Mouse (Mus musculus) kidney, embryonic 15.5 days (tissue): ENCODE data around the gene Ddx43. TPM values are rescaled to one million over a fixed set of nuclear protein-coding genes. Genes with fewer than 3 reads are reported as not detected.
"Not testable (repeated sequence)": the region's sequence is repeated elsewhere in the genome, so short reads cannot be mapped to it uniquely, and the experiment has no call there.

Experiments
- ATAC-seq: fragments of 200-750 bp; cut with Nextera tagmentation; replicated peaks from 2 replicates; pipeline ENCODE4 v1.8.0; 2017; ENCODE audit warnings: moderate TSS enrichment; ENCODE audit not compliant: low FRiP score
- H3K27ac ChIP-seq: fragments of 300-500 bp; sonication (generic); 2 replicates; pipeline ENCODE4 v1.5.1; 2015; ENCODE audit warnings: mild to moderate bottlenecking, inconsistent platforms
- H3K27me3 ChIP-seq: fragments of 300-500 bp; sonication (generic); 2 replicates; pipeline ENCODE4 v1.6.1; 2015; ENCODE audit warnings: inconsistent platforms
- H3K36me3 ChIP-seq: fragments of 300-500 bp; sonication (generic); 2 replicates; pipeline ENCODE4 v1.6.1; 2015; ENCODE audit warnings: inconsistent platforms
- H3K4me1 ChIP-seq: fragments of 300-500 bp; sonication (generic); 2 replicates; pipeline ENCODE4 v1.6.1; 2015; ENCODE audit warnings: inconsistent platforms
- H3K4me2 ChIP-seq: fragments of 300-500 bp; sonication (generic); 2 replicates; pipeline ENCODE4 v1.6.1; 2015; ENCODE audit warnings: moderate library complexity, mild to moderate bottlenecking, inconsistent platforms
- H3K4me3 ChIP-seq: fragments of 300-500 bp; sonication (generic); replicated peaks from 2 replicates; pipeline ENCODE4 v1.5.1; 2015; ENCODE audit warnings: mild to moderate bottlenecking, inconsistent platforms
- H3K9ac ChIP-seq: fragments of 300-500 bp; sonication (generic); 2 replicates; pipeline ENCODE4 v1.6.1; 2015; ENCODE audit warnings: mild to moderate bottlenecking, inconsistent platforms
- H3K9me3 ChIP-seq: fragments of 300-500 bp; sonication (generic); replicated peaks from 2 replicates; pipeline ENCODE4 v1.6.1; 2016; ENCODE audit warnings: inconsistent platforms
- WGBS: fragments of 180-500 bp; shearing (Covaris S2); methylation state at CpG from one replicate; pipeline ENCODE4 v1.1.7; 2015; ENCODE audit warnings: mixed read lengths; 5-methylcytosine and 5-hydroxymethylcytosine counted together
- polyA plus RNA-seq: library from polyadenylated mRNA; unstranded; fragments of >200 nt; fragmentation: Nextera tagmentation; extraction: Ambion mirVana; gene quantifications from 2 replicates; pipeline ENCODE4 v1.2.1, GENCODE M21; 2015

The Ddx43 gene
- polyA plus RNA-seq, result 0.22 and 0.31 TPM in 2 replicates

DNA sequence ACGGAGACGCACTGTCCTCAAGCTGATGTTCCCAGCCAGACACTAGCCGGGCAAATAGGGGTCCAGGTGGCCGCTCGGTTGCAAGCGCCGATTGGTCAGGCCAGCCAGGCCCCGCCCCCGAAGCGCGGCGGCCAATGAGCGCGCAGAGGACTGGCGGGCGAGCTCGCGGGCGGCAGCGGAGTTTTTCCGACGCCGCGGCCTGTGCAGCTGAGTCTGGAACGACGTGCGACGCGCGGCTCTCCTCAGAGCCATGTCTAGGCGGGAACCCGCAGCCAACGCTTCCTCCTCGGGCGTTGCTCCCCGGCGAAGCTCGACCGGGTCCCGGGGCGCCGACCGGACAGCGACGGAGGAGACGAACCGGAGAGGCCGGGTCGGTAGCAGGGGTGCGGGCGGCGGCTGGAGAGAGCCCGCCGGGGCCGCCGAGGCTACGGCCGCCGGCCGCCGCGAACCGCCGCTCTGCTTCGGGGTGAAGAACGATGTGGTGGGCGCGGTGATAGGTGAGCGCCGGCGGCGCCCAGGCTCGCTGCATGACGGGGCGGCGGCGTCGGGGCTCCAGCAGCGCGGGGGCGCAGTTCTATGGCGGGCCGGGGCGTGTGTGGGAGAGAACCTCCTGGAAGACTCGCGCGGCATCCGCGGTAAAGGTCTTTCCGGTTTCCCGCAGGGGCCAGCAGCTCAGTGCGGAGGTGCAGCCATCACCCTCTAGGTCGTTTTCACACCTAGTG lies at the start of gene Ddx43:
Gene Ddx43 (plus strand): TSS at position 148 of the 722 bp plus-strand sequence.
- H3K27ac ChIP-seq, result no peak within 1 kb of the TSS
- ATAC-seq, result peak; percentile 94
- WGBS, result 1% methylated on average over 77 of the region's 93 CpGs
- H3K4me2 ChIP-seq, result peak within 1 kb of the TSS; percentile 82
- H3K9me3 ChIP-seq, result no peaks in the 10 kb centered on the region
- H3K9ac ChIP-seq, result peak within 1 kb of the TSS; percentile 36; the same call in 1 of the 2 replicates
- H3K36me3 ChIP-seq, result no peaks in the 10 kb centered on the region
- peaks cover 69% of the 10 kb centered on the region for H3K27me3 ChIP-seq
- H3K4me3 ChIP-seq, result peak within 1 kb of the TSS; percentile 47
- peaks cover 12% of the 10 kb centered on the region for H3K4me1 ChIP-seq

DNA sequence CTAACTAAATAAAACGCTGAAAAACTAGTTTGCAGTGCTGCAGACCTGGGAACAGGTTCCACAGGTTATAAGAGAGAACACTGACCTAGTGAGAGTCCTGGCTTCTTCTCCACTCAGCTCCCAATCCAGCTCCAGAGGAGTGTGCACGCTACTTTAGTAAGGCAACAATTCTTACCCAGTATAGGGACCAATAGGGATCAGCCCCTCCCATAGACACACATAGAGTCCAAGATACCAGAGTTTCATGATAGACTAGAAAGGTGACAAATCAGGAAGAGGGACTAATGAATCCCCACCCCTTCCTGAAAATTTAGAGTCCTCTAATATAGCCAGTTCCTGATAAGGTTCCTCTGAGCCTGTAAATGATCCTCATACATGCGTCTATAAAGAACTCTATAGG lies 48.6 kb upstream of the Ddx43 start:
- WGBS, result 60% methylated on average over 3 of the region's 3 CpGs
- no peaks in the 10 kb centered on the region for H3K9me3 ChIP-seq
- no peaks in the 10 kb centered on the region for H3K27me3 ChIP-seq
- H3K4me2 ChIP-seq, result no peak overlapping the region
- H3K27ac ChIP-seq, result no peak overlapping the region
- no peaks in the 10 kb centered on the region for H3K4me1 ChIP-seq
- H3K36me3 ChIP-seq, result no peaks in the 10 kb centered on the region
- no peak overlapping the region for H3K4me3 ChIP-seq
- no peak for ATAC-seq
- no peak overlapping the region for H3K9ac ChIP-seq

- H3K36me3 ChIP-seq, H3K9ac ChIP-seq, H3K9me3 ChIP-seq, H3K4me2 ChIP-seq, H3K27me3 ChIP-seq, H3K4me1 ChIP-seq, H3K4me3 ChIP-seq: not testable (repeated sequence)
- ATAC-seq, result peak; percentile 58
- peak overlapping the region; percentile 67 for H3K27ac ChIP-seq
- WGBS, result 65% methylated on average over 6 of the region's 6 CpGs
These were observed 47.2 kb upstream of the Ddx43 start for GRCm38 (mm10) chr9:78348206-78349004.

DNA sequence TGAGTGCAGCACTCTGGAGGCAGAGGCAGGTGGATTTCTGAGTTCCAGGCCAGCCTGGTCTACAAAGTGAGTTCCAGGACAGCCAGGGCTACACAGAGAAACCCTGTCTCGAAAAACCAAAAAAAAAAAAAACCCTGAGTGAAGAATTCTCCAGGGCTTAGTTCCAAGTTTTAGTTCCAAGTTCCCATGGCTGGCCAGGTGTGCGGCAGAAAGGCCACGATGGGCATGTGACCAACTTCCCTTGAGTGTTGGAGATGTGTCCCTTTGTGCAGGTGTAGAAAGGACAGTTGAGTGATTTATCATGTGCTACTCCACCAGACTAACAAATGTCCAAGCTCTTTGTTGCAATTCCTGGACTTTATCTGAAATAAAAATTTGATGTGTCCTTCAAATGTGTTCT lies 46.4 kb upstream of the Ddx43 start:
- H3K9ac ChIP-seq, H3K27ac ChIP-seq, H3K27me3 ChIP-seq, ATAC-seq, H3K4me1 ChIP-seq, H3K36me3 ChIP-seq, H3K4me3 ChIP-seq, H3K9me3 ChIP-seq, H3K4me2 ChIP-seq: not testable (repeated sequence)
- 88% methylated on average over 3 of the region's 3 CpGs for WGBS

GRCm38 (mm10) chr9:78350007-78350406 lies 45.6 kb upstream of the Ddx43 start:
- H3K9ac ChIP-seq, H3K4me2 ChIP-seq, H3K36me3 ChIP-seq, H3K27me3 ChIP-seq, H3K4me1 ChIP-seq, H3K4me3 ChIP-seq, ATAC-seq, H3K27ac ChIP-seq, H3K9me3 ChIP-seq: not testable (repeated sequence)

DNA sequence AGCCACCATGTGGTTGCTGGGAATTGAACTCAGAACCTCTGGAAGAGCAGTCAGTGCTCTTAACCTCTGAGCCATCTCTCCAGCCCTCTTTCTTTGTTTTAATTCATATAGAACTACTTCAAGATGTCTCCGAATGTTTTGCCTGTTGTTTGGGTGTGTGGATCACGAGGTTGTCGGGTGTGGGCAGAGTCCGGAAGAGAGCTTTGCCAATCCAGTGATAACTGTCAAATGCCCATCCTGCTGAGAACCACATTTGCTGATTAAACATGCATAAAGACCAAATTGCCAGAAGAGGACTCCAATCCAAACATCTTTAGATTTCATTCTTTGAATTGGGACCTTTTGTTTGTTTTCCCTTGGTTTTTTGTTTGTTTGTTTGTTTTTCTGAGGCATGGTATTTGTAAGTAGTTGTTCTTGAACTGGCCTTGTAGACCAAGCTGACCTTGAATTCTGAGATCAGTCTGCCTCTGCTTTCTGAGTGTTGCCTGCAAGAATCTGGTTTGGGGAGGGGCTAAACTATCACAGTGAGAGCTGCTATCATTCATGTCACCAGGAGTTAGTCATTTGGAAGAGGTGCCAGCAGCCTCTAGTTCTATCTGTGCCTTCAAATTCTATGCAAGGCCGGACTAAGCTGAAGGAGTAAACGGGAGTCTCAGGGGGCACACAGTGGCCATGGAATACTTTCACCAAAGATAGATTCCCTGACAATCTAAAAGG lies 43.9 kb upstream of the Ddx43 start:
- Histone ChIP-seq H3K27ac (no peak overlapping the region), H3K9me3 (no peaks in the 10 kb centered on the region), H3K4me2 (no peak overlapping the region), H3K27me3 (no peaks in the 10 kb centered on the region), H3K4me3 (no peak overlapping the region), H3K4me1 (0 out of 2 replicates have a peak, but pooled peaks cover 2% of the 10 kb centered on the region), H3K36me3 (no peaks in the 10 kb centered on the region), H3K9ac (no peak overlapping the region)
- WGBS, result 77% methylated on average over 6 of the region's 6 CpGs
- ATAC-seq, result no peak

DNA sequence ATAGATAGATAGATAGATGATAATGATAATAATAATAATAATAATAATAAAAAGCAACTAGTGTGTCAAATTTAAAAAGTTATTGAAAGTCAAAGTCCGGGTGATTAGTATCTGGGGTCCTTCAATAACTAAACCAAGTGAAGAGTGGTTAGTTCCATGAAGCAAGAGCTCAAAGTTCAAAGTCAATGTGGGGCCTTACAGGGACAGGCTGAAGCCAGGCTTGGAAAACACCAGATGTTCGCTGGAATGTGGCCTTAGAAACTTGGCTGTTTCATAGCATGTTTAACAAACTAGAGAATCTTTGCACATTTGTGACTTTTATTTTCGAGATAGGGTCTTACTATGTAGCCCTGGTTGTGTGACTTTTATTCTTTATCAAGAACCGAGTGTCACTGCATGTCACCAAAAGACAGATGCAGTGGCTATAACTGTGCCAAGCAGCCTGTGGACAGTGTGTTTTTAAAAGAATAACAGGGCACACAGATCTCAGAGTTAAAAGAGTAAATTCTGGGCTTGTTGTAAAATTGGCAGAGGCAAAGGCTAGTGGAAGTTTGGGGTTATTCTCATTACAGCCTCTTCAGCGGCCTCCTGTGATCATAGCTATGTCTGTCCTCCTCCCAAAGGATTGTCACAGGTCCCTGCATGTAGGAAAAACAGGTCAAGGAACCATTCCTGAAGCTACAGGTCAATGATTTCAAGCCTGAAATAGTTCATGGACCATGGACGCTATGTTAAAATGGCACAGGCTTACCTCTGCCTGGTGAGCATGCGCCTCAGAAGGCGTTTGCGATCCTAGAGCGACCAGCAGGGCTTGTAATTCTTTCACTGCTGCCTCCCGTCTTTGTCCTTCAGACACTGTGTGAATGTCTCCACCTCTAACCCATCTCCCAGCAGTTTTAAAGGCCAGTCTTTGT lies 40.7 kb upstream of the Ddx43 start:
- H3K4me3 ChIP-seq, result no peak overlapping the region
- H3K4me2 ChIP-seq, result no peak overlapping the region
- H3K9ac ChIP-seq, result no peak overlapping the region
- ATAC-seq, result 0 out of 2 replicates have a peak, but pooled peaks have one; percentile 40
- H3K27ac ChIP-seq, result peak overlapping the region; percentile 41
- H3K36me3 ChIP-seq, result no peaks in the 10 kb centered on the region
- 73% methylated on average over 11 of the region's 11 CpGs for WGBS
- H3K4me1 ChIP-seq, result 0 out of 2 replicates have a peak, but pooled peaks cover 2% of the 10 kb centered on the region
- H3K27me3 ChIP-seq, result no peaks in the 10 kb centered on the region
- no peaks in the 10 kb centered on the region for H3K9me3 ChIP-seq

- no peaks in the 10 kb centered on the region for H3K36me3 ChIP-seq
- no peak within 1 kb of the TSS for H3K4me2 ChIP-seq
- H3K9me3 ChIP-seq, result no peaks in the 10 kb centered on the region
- no peak within 1 kb of the TSS for H3K4me3 ChIP-seq
- 89% methylated on average over 8 of the region's 8 CpGs for WGBS
- no peak within 1 kb of the TSS for H3K9ac ChIP-seq
- H3K27ac ChIP-seq, result peak within 1 kb of the TSS; percentile 41
- ATAC-seq, result no peak
- H3K27me3 ChIP-seq, result no peaks in the 10 kb centered on the region
- H3K4me1 ChIP-seq, result 0 out of 2 replicates have a peak, but pooled peaks cover 2% of the 10 kb centered on the region
These were observed 40.0 kb upstream of the Ddx43 start, which contains the start of gene Gsta2 for GRCm38 (mm10) chr9:78355611-78356010. Gsta2 (minus strand) TSS chr9:78355788.

DNA sequence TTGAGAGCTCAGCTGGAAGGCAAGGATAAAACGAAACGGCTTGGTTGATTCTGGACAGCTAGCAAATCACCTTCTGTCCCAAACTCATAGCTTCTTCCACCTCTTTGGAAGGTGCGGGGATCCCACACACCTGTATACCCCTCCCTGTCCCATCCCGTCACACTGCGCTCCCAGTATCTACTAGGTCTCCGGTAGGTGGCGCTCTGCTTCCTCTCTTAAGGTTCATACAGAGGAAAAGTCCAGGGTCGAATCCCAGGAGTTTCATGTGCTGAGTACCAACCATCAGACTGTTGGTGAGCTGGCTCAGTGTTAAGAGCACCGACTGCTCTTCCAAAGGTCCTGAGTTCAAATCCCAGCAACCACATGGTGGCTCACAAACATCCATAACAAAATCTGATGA lies 37.5 kb upstream of the Ddx43 start:
- 12% methylated on average over 9 of the region's 9 CpGs for WGBS
- H3K4me3 ChIP-seq, result no peak overlapping the region
- no peak overlapping the region for H3K9ac ChIP-seq
- no peak overlapping the region for H3K27ac ChIP-seq
- H3K4me1 ChIP-seq, result 0 out of 2 replicates have a peak, but pooled peaks cover 2% of the 10 kb centered on the region
- H3K36me3 ChIP-seq, result no peaks in the 10 kb centered on the region
- H3K9me3 ChIP-seq, result no peaks in the 10 kb centered on the region
- no peak overlapping the region for H3K4me2 ChIP-seq
- ATAC-seq, result 0 out of 2 replicates have a peak, but pooled peaks have one; percentile 46
- no peaks in the 10 kb centered on the region for H3K27me3 ChIP-seq

DNA sequence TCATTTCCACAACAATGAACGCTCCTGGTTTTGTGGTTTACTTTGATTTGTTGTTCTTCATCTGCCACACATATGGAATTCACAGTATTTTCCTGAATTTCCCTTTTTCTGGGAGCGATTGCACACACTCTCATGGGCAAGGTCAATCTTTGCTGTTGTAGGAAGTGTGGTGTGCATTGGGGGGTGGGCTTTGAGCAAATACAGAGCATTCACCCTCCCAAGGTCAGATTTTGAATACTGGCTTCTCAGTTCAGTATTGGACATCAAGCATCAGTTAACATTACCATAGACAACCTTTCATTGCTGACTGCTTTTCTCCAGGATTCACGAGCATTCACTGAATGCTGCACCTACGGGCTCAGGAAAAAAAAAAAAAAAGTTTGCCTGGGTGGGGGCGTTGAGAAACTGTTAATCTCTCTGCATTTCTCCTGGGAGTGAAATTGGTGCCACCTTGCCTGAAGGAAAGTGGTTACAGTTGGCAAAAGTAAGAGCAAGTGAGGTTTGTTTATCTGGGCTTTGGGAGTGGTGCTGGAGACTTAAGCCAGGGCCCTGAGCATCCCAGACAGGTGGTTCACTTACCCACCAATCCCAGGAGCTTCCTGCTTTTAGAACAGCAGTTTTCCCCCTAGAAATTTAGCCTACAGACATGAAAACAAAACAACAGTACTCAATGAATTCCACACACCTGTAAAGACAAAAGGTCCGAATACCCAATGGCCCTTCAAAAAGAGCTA lies 35.7 kb upstream of the Ddx43 start:
- Histone ChIP-seq H3K4me1 (no peaks in the 10 kb centered on the region), H3K27me3 (no peaks in the 10 kb centered on the region), H3K36me3 (no peaks in the 10 kb centered on the region), H3K4me2 (no peak overlapping the region), H3K4me3 (no peak overlapping the region), H3K9ac (no peak overlapping the region), H3K9me3 (no peaks in the 10 kb centered on the region), H3K27ac (no peak overlapping the region)
- no peak for ATAC-seq
- 83% methylated on average over 6 of the region's 6 CpGs for WGBS

DNA sequence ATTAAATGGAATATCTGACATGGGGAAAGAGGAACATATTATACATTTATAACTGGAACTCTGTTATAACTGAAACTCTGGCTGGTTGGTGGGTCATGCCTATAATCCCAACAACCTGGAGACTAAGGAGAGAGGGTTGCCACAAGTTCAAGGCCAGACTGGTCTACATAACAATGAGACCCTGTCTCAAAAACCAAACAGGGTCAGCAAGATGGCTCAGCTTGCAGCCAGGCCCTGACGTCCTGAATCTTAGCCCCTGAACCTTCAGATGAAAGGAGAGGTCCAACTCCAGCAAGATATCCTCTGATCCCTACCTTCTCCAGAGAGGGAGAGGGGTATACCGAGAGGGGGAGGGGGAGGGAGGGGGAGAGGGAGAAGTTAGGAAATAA lies 35.1 kb upstream of the Ddx43 start:
- H3K27ac ChIP-seq, result no peak overlapping the region
- H3K4me2 ChIP-seq, result no peak overlapping the region
- no peak overlapping the region for H3K9ac ChIP-seq
- no peak for ATAC-seq
- 51% methylated on average over 2 of the region's 2 CpGs for WGBS
- no peaks in the 10 kb centered on the region for H3K9me3 ChIP-seq
- H3K4me1 ChIP-seq, result no peaks in the 10 kb centered on the region
- no peaks in the 10 kb centered on the region for H3K36me3 ChIP-seq
- no peak overlapping the region for H3K4me3 ChIP-seq
- no peaks in the 10 kb centered on the region for H3K27me3 ChIP-seq
